Mouse (Mus musculus) activated CD4-positive, CD25-positive, alpha-beta regulatory T cell, adult 4 months (primary cell): ENCODE data around the gene Olfr655. TPM values are rescaled to one million over a fixed set of nuclear protein-coding genes. Genes with fewer than 3 reads are reported as not detected.

ENCODE experiments used
- ATAC-seq: one replicate; pipeline ENCODE4 v1.8.0; 2017
- polyA plus RNA-seq, 2 experiments: library from polyadenylated mRNA; unstranded; fragments of 100-300 nt; shearing (Covaris generic); gene quantifications; one replicate each; pipeline ENCODE4 v1.2.1; 2017

The Olfr655 gene
- not detected for polyA plus RNA-seq

GRCm38 (mm10) chr7:104601679-104602078 lies at the start of gene Olfr655:
TSS of gene Olfr655 (minus strand) at chr7:104601779.
- no peak for ATAC-seq

DNA sequence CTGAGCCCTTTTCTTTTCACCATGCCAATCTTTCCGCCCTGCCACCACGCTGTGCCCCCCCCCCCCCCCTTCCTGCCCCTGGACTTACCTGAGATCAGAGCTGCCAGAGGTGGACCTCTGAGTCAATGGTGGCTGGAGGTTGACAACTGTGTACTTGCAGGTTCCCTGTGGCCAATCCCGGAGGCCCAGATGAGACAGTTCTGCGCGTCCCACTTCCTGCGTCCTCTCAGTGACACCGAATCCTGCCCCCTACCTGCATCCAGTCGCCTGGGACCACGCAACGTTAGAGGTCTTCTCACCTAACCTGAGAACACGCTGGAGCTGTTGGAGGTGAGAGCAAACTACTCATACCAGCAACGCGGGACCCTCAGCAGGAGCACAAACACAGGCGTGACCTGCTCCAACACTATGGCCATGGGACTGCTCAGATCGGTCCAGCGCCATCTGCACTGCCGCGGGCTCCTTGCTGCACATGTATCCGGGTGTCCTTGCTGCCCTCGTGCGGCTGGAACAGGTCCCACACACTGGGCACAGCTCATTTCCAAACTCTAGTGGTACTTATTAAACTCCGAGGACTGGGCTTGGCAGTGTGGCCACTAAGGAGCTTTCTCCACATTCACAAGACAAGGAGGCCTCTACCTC lies 45.4 kb upstream of the Olfr655 start, which contains the start of gene Olfr658:
Olfr658 (minus strand) TSS at position 465 of the 642 bp plus-strand sequence.
- ATAC-seq, result peak; percentile 84

DNA sequence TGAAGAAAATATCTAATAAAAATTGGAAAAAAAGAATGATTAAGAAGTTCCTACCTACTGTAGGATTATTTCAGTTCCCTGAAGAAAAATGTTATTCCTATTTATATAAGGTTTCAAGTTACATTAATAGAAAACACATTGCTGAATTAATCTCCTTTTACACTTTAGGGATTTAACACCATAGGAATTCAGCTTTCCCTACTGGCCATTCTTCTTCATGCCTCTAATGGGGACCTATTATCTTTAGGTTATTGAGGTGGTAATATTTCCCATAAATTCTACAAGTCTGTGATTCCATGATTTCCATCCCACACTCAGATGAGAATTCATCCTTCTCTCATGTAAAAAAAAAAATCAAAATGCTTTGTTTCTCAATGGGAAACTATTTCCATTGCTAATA lies 22.9 kb upstream of the Olfr655 start, which contains the start of gene Olfr657:
Olfr657 (plus strand) TSS at position 301 of the 400 bp plus-strand sequence.
- ATAC-seq, result no peak

- no peak for ATAC-seq
Measured at GRCm38 (mm10) chr7:104613655-104614054, 12.1 kb upstream of the Olfr655 start, which contains the start of gene Olfr656. TSS of gene Olfr656 (plus strand) at chr7:104613955.

- ATAC-seq, result no peak
Measured at GRCm38 (mm10) chr7:104604727-104605126, 3.1 kb upstream of the Olfr655 start.

DNA sequence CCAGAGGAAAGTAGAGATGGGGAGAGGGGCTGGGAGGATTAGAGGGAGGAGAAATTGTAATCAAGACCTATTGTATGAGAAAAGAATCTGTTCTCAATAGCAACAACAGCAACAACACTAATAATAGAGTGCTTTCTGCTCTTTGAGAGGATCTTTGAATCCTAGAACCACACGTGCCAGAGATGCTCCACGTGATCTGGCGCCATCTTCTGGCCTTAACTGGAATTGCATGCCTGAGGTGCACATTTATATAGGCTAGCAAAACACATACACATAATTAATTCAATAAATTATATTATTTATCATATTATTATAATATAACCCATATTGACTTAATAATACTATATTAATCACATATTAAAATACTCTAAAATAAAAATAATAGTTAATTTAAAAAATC lies 1.6 kb upstream of the Olfr655 start:
- ATAC-seq, result peak; percentile 72

DNA sequence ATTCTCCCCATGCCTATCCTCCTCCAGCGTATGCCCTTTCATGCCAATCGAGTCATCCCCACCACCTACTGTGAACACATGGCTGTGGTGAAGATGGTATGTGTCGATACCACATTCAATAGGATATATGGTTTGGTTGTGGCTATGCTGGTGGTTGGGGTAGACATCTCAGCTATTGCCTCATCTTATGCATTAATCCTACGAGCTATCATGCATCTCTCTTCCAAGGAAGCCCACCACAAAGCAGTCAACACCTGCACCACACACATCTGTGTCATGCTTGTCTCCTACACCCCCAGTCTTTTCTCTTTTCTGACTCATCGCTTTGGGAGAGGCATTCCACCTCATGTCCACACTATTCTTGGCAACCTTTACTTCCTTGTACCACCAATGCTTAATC lies 13.3 kb downstream of the Olfr655 start:
- no peak for ATAC-seq

- ATAC-seq, result no peak
Measured at GRCm38 (mm10) chr7:104586725-104587124, 14.9 kb downstream of the Olfr655 start, which contains the start of gene Olfr654. TSS of gene Olfr654 (plus strand) at chr7:104587025.

GRCm38 (mm10) chr7:104581429-104581828 lies 20.1 kb downstream of the Olfr655 start:
- no peak for ATAC-seq

DNA sequence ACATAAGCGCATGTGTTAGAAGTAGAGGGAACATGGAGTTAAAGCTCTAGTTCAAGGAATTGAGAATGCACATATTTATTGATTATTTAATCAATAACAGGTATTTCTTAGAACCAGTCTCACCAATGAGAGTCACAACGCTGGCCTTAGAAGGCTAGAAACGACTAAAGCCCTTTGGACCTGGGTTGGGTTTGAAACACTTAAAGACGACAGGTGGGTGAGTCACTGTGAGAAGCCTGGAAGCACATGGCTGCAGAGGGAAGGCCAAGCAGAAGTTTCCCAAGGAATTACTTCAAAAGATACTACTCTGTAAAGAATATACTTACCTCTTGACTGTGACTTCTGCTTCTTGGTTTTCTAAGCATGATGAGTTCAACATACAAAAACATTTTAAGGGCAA lies 20.7 kb downstream of the Olfr655 start:
- no peak for ATAC-seq

GRCm38 (mm10) chr7:104577014-104577413 lies 24.6 kb downstream of the Olfr655 start, which contains the start of gene Olfr653:
TSS of gene Olfr653 (plus strand) at chr7:104577314.
- no peak for ATAC-seq

DNA sequence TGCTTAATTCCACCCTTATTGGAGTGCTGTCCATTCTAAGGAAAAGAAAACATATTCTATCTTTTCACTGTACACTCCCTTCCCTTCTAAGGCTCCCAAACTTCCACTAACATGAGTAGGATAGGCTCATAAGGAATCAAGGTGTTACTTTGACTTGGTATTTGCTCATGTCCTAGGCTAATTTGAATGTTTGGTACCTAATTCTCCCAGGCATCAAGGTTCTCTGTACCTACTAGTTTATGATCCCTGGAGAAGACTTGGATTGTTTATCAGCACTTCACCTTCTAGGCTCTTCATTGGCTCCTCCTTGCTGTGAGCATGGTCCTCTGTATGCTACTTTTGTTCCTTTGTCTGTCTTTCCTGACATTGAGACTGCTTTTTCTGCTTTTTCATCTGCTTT lies 41.0 kb downstream of the Olfr655 start, which contains the start of gene Olfr652:
Olfr652 (plus strand) TSS at position 301 of the 400 bp plus-strand sequence.
- ATAC-seq, result no peak

- ATAC-seq, result no peak
Measured at GRCm38 (mm10) chr7:104552700-104553099, 48.9 kb downstream of the Olfr655 start.

DNA sequence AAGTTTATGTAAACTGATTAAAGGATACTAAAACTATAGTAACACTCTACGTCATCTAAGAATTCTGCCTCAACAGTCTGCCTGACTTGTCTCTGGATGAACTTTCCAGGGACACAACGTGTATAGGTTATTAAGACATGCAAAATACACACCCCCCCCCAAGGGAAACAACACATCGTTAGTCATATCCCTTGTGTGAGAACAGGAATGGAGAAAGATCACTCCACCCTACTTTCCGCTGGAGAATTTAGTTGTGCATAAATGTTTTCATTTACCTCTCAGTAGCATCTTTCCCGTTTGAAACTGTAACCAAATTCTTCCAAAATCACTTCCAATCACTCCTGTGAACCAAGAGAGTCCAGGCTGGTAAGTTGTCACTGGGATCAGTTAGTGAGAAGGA lies 51.7 kb downstream of the Olfr655 start, which contains the start of gene Olfr651:
Olfr651 (plus strand) TSS at position 301 of the 400 bp plus-strand sequence.
- ATAC-seq, result no peak

Other genes starting within 250 kb of the Olfr655 start
- 10 to 100 TPM; 16.2 to 20.3 TPM for gene Trim12c, start 248.4 kb downstream of the Olfr655 start, polyA plus RNA-seq
- 1 to 10 TPM; 1.6 to 4.0 TPM for gene Trim30b, start 231.9 kb downstream of the Olfr655 start, polyA plus RNA-seq
- 1 to 10 TPM; 1.1 to 1.7 TPM for gene Trim30c, start 200.9 kb downstream of the Olfr655 start, polyA plus RNA-seq
- gene Trim30a, start 136.6 kb downstream of the Olfr655 start, polyA plus RNA-seq, result 10 to 100 TPM; 77.9 to 80.9 TPM
- gene Trim30d, start 93.9 kb downstream of the Olfr655 start, polyA plus RNA-seq, result 10 to 100 TPM; 27.0 to 33.5 TPM
- not detected for gene Olfr651, start 51.6 kb downstream of the Olfr655 start, polyA plus RNA-seq
- gene Olfr652, start 40.9 kb downstream of the Olfr655 start, polyA plus RNA-seq, result under 1 TPM in 1 of 2 experiments, not detected in 1; 0.44 TPM
- gene Olfr653, start 24.5 kb downstream of the Olfr655 start, polyA plus RNA-seq, result not detected
- gene Olfr654, start 14.8 kb downstream of the Olfr655 start, polyA plus RNA-seq, result under 1 TPM in 1 of 2 experiments, not detected in 1; 0.30 TPM
- gene Olfr656, start 12.2 kb upstream of the Olfr655 start, polyA plus RNA-seq, result not detected
- not detected for gene Olfr657, start 23.0 kb upstream of the Olfr655 start, polyA plus RNA-seq
- under 1 TPM in 1 of 2 experiments, not detected in 1; 0.19 TPM for gene Olfr658, start 45.5 kb upstream of the Olfr655 start, polyA plus RNA-seq
- gene Olfr659, start 65.0 kb upstream of the Olfr655 start, polyA plus RNA-seq, result not detected
- gene Olfr661, start 84.7 kb upstream of the Olfr655 start, polyA plus RNA-seq, result not detected
- gene Usp17le, start 175.7 kb upstream of the Olfr655 start, polyA plus RNA-seq, result not detected
- not detected for gene Usp17lb, start 240.8 kb upstream of the Olfr655 start, polyA plus RNA-seq